Mouse (Mus musculus): Measurements from ENCODE around the gene Arhgap40.

Arhgap40 gene

DNA sequence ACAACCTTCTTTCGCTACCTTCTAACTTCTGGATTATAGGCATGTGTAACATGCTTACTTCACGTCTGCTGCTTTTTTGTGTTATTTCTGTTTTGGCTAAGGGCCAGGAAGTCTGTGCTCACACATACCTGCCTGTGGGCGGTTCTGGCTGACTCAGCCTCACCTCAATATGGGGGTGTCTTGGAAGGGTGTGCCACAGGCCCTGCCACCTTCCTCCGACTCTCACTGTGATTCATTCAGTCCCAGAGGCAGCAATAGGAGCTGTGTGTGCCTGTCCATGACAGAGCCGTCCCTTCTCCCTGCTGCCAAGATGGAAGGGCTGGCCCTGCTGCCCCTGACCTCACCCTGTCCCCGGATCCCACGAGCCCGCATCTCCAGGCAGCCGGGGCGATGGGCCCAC lies at the start of gene Arhgap40:
TSS of gene Arhgap40 (plus strand) at position 269 of the 400 bp plus-strand sequence.
- DNase-seq = no peak

GRCm38 (mm10) chr2:158474159-158474558 lies 38.4 kb upstream of the Arhgap40 start:
- no peak for DNase-seq

DNA sequence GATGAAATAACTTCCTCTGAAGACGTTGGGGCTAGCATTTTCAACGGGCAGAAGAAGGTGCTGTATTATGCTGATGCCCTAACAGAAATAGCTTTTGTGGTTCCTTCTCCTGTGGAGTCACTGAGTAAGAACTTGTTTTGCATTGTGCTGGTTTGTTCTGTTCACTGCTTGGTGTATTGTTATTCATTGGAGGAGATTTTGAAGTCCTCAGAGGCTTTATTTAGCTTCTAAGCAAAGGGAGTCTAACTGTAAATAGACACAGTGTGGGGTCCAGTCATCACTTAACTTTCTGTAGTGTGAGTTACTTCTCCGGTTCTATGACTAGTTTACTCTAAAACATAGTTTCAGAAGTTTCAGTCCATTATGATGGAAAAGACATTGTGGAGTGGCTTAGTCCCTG lies 35.0 kb upstream of the Arhgap40 start:
- DNase-seq = no peak

DNA sequence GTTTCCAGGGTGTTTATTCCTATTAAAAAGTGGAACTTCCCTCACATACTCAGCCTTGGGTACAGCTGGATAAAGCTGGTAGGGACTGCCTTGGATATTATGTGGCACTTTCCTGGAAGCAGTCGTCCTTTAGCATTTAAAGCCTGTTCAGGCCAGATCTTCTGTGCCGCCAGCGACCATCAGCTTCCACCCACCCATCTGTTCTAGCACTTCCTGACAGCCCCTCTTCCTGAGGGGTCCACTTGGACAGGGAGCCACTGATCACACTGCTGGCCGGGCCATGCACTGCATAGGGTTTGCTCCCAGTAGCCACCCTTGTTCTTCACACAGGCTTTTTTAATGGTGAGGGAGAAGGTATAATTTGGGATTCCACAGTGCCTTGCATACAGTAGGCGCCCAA lies 14.1 kb upstream of the Arhgap40 start:
- DNase-seq = no peak

DNA sequence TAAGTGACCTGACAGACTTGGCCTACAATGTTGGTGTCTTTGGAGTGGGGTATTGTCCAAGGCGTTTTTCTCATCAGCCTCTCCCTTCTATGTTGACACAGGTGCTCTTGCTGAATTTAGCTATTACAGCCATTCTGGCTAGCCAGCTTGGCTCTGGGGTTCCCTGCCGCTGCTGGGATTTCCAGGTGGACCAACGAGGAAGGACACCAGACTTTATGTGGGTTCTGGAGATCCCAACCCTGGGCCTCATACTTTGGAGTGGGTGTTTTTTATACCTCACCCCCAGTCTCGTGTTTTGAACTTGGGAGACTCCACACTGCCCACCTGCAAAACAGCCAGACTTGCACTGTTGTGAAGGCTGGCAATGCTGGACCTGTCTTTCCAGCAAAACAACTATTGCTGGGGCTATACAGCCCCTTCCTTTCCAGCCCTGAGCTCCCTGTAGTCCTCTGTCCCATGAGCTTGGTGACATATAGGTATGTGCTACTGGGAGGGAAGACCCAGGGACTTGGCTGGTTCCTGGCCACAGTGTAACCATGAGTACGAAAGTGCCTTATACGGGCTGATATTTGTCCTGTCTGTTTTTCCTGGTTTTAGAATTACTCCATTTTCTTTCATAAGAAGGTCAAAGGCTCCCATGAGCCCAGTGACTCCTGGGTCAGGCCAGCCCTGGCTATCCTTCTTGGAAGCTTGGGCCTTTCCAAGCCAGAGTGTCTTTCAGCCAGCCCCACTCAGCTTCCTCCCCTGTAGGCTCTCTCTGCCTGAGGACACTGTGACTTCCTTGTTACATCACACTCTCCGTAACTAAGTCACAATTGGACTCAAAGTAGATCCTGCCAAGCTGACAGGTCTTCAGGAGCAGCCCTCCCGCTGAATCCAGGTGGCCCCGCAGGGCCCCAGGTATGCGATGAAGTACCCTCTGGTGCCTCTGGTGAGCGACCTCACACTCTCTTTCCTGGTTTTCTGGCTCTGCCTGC lies 10.5 kb upstream of the Arhgap40 start, which contains the start of gene Adig:
TSS of gene Adig (plus strand) at position 777 of the 977 bp plus-strand sequence.
- no peak for DNase-seq

- DNase-seq = no peak
Measured at GRCm38 (mm10) chr2:158503226-158503625, 9.4 kb upstream of the Arhgap40 start.

DNA sequence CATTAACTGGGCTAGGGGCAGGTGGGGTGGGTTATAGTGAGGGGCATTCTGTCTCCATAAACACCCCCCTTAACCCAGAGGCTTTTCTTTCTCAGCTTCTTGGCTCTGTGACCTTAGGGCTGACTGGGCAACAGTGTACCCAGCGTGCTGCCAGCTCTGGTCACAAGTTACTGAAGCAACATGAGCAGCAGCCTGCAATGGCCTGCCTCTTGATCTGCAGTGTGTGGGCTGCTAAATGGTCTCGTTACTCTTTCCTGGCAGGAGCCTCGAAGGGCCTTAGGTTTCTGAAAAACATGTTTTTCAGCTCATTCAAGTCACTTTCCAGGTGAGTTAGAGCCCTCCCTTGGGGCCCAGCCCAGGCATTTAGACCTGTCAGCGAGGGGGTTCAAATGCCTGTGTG lies 8.9 kb upstream of the Arhgap40 start:
- DNase-seq = no peak

DNA sequence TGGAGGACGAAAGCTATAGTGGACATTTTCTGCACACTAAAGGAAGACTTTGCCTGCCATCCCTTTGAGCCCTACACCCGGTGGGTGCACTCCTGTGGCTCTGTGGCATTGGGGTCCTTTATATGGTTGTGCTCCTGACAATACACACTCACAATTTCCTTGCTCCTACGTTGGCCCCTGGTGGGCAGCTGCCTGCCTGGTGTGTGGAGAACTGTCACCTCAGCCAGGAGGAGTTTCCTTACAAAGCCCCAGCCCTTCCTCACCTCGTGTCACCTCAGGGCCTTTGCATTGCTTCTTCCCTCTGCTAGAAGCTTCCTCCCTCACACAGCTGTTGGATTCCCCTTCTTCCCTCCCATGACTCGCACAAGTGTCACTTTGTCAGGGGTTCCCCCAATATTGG lies 6.1 kb upstream of the Arhgap40 start:
- no peak for DNase-seq

- no peak for DNase-seq
Measured at GRCm38 (mm10) chr2:158507046-158507445, 5.5 kb upstream of the Arhgap40 start.

GRCm38 (mm10) chr2:158510665-158511064 lies 1.9 kb upstream of the Arhgap40 start:
- DNase-seq = no peak

GRCm38 (mm10) chr2:158513821-158514336 lies 1.3 kb downstream of the Arhgap40 start:
- no peak for DNase-seq

GRCm38 (mm10) chr2:158518583-158518982 lies 6.0 kb downstream of the Arhgap40 start:
- no peak for DNase-seq

DNA sequence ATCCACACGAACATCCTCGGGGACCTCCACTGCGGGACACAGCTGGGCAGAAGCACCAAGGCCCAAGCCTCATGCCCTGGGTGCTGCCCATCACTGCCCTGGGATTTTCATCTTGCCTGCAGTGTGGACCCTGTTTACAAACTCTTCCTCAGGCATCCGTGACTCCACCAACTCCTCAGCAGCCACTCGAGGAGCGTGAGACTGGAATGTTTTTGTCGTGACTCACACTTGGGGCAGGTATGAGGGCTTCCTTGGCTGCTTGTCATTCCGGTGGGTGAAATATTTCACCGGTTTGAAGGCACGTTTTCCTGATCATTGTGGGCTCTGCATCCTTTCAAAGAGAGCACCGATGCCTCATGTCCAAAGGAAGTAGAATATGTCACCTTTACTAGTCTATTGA lies 6.5 kb downstream of the Arhgap40 start:
- DNase-seq = no peak

DNA sequence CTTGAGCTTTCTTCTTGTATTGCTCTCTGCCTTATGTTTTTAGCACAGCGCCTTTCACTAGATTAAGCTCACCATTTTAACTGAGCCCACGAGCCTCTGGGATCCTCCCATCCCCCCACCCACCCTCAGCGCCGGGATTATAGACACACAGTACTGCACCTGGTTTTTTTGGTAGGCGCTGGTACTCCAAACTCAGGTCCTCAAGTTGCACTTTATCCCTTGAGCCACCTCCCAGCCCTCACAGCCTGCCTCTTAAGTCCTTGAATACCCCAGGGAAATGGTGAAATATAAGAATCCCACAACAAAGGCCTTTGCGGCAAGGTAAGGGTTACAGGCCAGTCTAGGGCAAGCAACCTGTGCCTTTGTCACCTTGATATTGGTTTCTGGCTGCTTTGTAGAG lies 7.2 kb downstream of the Arhgap40 start:
- DNase-seq = no peak

DNA sequence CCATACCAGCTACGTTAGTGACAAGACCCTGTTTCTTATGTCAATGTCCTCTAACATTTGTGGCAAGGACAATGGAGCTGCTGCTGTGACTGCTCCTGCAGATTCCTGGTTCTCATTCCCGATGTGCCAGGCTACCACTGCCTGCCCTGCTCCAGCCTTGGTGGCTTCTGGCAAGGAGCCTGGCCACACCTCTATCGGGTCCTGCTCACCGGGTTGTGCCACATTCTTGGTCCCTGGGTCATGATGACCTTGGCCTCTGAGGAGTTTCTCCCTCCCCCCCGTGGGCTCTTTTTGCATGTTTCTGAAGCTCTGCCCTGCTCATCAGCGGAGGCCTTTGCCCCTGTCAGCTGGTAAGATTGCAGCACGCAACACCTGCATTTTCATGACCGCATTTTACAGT lies 10.5 kb downstream of the Arhgap40 start:
- no peak for DNase-seq

DNA sequence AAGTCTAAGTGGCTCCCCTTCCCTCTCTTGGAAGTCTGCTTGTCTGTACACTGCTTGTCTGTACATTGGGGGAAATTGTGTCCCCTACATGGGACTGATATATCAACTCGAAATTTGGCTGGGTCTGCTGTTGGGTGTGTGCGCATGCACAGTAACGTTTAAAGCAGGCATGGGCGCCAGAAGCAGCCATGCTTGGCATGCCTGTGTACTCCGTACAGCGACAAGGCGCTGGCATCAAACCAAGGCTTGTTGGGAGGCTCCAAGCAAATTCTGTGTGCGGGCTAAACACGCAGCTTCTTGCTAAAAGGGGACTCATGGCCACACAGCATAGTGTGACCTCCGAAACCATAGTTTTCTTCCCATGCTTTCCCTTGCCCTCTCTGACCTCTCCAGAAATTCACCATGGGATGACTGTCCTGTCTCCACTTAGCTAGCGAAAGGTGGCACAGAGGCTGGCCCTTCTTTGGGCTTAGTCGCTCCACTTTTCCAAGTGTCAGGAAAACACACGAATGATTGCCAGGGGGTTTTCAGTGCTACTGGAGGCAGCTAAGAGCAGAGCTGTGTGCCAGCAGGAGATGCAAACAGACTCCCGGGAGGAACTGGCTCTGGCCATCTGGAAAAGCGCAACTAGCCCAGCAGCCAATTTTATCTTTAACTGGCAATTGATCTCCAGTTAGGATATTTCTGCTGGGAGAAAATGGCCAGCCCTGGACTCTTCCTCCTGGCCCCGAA lies 11.7 kb downstream of the Arhgap40 start:
- no peak for DNase-seq

DNA sequence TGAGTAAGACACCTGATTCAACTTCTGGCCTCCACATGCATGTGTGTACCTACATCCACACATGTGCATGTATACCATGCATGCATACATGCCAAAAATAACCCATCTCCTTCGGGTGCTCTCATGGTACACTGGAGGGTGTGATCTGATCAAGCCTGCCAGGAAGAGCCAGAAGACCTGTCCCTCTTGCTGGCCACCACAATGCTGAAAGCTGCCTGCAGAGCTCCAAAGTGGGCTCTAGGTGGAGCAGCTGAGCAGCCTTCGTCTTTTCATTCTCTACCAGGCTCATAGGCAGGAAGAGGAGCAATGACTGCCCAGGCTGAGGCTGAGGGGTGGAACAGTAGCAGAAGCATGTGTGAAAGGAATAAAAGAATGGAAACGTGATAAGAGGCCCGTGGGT lies 21.5 kb downstream of the Arhgap40 start:
- DNase-seq = peak; percentile 75

- DNase-seq = no peak
Measured at GRCm38 (mm10) chr2:158534559-158534958, 22.0 kb downstream of the Arhgap40 start.

- peak; percentile 59 for DNase-seq
Measured at GRCm38 (mm10) chr2:158539433-158540305, 27.1 kb downstream of the Arhgap40 start.

DNA sequence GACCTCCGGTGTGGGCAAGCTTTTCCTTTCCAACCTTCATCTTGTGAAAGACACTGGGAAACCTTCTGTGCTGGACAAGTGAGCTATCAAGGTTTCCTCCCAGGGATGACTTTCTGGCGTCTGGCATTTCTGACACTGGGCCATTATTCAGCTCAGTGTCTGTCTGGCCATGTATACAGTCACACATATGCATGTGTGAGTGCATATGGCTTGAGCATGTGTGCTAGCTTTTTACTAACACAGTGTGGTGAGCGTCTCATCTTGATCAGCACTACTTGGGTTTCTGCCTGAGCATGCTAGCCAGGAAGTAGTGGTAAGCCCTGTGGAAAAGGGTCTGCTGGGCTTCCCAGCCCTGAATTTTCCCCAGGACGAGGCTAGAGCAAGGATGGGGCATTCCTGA lies 28.7 kb downstream of the Arhgap40 start:
- no peak for DNase-seq

- no peak for DNase-seq
Measured at GRCm38 (mm10) chr2:158545266-158545665, 32.7 kb downstream of the Arhgap40 start.

DNA sequence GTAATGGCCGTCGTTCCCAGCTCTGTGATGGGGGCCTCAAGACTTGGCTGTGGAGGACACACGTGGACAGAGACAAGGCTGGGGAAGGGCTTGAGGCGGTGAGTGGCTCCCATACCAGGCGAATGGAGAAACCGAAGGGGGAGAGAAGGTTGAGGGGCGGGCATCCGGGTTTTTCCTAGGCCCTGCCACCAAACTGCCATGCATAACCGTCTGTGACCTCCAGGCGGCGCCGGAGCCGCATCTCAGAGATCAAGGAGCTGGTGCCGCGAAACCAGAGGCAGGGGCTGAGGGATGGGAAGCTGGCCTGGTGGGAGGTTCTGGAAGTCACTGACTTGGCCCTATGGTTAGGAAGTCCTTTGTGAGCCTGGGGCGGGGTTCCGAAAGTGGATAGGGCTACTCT lies 34.2 kb downstream of the Arhgap40 start:
- DNase-seq = peak; percentile 91

GRCm38 (mm10) chr2:158550067-158550466 lies 37.5 kb downstream of the Arhgap40 start:
- DNase-seq = peak; percentile 90

Measured in embryo, embryonic 11 days (tissue).